Mouse (Mus musculus) midbrain, postnatal 0 days (tissue): Measurements from ENCODE around the gene Phlda3. TPM values are rescaled to one million over a fixed set of nuclear protein-coding genes. Genes with fewer than 3 reads are reported as not detected.

Source experiments
- ATAC-seq: fragments of 200-750 bp; cut with Nextera tagmentation; 2 replicates; pipeline ENCODE4 v1.8.0; 2017; ENCODE audit warnings: moderate number of reproducible peaks, mild to moderate bottlenecking, moderate TSS enrichment, moderate library complexity; ENCODE audit not compliant: low FRiP score
- DNase-seq: peaks from one replicate; pipeline ENCODE4 v3.0.0-alpha.2; 2015; ENCODE audit warnings: low spot score
- H3K27ac ChIP-seq: fragments of 300-500 bp; sonication (generic); 2 replicates; pipeline ENCODE4 v1.5.1; 2014; ENCODE audit warnings: low read depth, mild to moderate bottlenecking, low read length, mixed read lengths
- H3K27me3 ChIP-seq: fragments of 300-500 bp; sonication (generic); 2 replicates; pipeline ENCODE4 v1.6.1; 2014; ENCODE audit warnings: low read length, control low read depth, mixed read lengths; ENCODE audit not compliant: insufficient read depth
- H3K36me3 ChIP-seq: fragments of 300-500 bp; sonication (generic); 2 replicates; pipeline ENCODE4 v1.6.1; 2014; ENCODE audit warnings: low read length, control low read depth, mixed read lengths; ENCODE audit not compliant: insufficient read depth
- H3K4me1 ChIP-seq: fragments of 300-500 bp; sonication (generic); 2 replicates; pipeline ENCODE4 v1.6.1; 2014; ENCODE audit warnings: mild to moderate bottlenecking, control low read depth, antibody characterized with exemption, low read length, mixed read lengths; ENCODE audit not compliant: insufficient read depth
- H3K4me2 ChIP-seq: fragments of 300-500 bp; sonication (generic); 2 replicates; pipeline ENCODE4 v1.6.1; 2014; ENCODE audit warnings: low read depth, mild to moderate bottlenecking, low read length, mixed read lengths; ENCODE audit not compliant: poor library complexity, severe bottlenecking
- H3K4me3 ChIP-seq: fragments of 300-500 bp; sonication (generic); 2 replicates; pipeline ENCODE4 v1.5.1; 2014; ENCODE audit warnings: low read depth, mild to moderate bottlenecking, low read length, moderate library complexity
- H3K9ac ChIP-seq: fragments of 300-500 bp; sonication (generic); replicated peaks from 2 replicates; pipeline ENCODE4 v1.6.1; 2014; ENCODE audit warnings: mild to moderate bottlenecking, low read length, moderate library complexity, mixed read lengths; ENCODE audit not compliant: poor library complexity, severe bottlenecking
- H3K9me3 ChIP-seq: fragments of 300-500 bp; sonication (generic); 2 replicates; pipeline ENCODE4 v1.6.1; 2016; ENCODE audit warnings: low read length, control low read depth
- CTCF ChIP-seq: IDR thresholded peaks from 2 replicates; pipeline ENCODE4 v1.5.1; 2016; ENCODE audit warnings: antibody characterized with exemption, mild to moderate bottlenecking
- WGBS: fragments of 180-500 bp; shearing (Covaris S2); extraction: QIAGEN DNeasy Blood & Tissue Kit; methylation state at CpG from one replicate; pipeline ENCODE4 v1.1.7; 2014; 5-methylcytosine and 5-hydroxymethylcytosine counted together
- polyA plus RNA-seq: library from polyadenylated mRNA; unstranded; fragments of >200 nt; fragmentation: Nextera tagmentation; extraction: Ambion mirVana; gene quantifications from 2 replicates; pipeline ENCODE4 v1.2.1, GENCODE M21; 2015
- total RNA-seq: library from RNA; depleted of rRNA; stranded (reverse); fragments of >200 nt; gene quantifications from 2 replicates; pipeline ENCODE4 v1.2.3, GENCODE M21; 2014

The Phlda3 gene
- total and polyA plus RNA-seq, 2 experiments from 2014 or later: 48.9 to 54.4 TPM

DNA sequence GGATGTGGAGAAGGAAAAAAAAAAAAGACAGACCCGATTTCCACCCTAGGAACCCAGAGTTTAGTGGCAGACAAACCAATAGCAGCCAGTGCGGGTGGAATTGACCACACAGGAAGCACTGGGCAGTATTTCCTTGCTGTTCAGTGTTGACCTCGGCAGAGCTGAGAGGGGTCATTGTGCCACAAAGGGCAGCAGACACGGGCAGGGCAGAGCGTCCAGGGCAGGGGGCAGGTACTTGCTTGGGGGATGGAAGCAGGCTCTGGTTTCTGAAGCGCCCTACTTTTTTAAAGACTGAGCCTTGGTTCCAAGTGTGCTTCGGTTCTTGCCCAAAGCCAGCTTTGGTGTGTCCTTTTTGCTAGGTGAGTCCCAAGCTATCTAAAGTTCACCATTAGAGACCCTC is 4.3 kb downstream of the Phlda3 start:
- ATAC-seq (no peak), DNase-seq (no peak)
- no peaks in the 10 kb centered on the region for H3K27me3 ChIP-seq
- H3K9ac ChIP-seq: no peak overlapping the region
- no peaks in the 10 kb centered on the region for H3K36me3 ChIP-seq
- 87% methylated on average over 7 of the region's 7 CpGs for WGBS
- H3K9me3 ChIP-seq: no peaks in the 10 kb centered on the region
- H3K4me1 ChIP-seq: peaks cover 12% of the 10 kb centered on the region; the same call in 1 of the 2 replicates
- H3K27ac ChIP-seq: no peak overlapping the region
- TF ChIP-seq CTCF: no peak
- no peak overlapping the region for H3K4me2 ChIP-seq
- no peak overlapping the region for H3K4me3 ChIP-seq

DNA sequence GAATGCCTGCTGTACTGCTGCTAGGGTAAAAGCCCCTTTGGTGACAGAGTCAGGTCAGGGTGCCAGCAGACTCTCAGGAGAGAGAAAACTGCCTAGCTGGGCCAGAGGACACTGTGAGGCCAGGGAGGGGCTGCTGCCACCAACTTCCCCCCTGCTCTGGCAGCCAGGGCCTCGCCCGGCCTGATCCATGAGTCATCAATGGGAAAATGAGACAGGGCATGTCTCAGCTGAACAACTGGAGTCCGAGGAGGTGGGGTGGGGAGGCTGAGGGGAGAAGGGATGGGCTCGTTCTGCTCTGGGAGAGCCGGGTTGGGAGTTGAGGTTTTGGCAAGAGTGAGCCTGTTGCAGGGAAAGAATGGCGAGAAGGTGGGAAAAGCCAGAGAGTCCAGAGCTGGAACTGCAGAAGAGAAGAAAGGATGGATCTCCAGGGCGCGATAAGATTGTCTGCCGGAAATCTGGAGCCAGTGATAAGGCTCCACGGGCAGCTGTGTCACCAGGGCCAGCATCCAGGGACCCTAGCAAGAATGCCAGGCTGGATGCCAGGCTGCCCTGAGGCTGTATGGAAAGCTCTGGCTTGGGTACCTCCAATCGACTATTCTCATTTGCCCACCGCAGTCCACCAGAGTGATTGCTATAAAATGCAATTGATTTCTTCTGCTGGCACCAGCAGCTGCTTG is 5.1 kb downstream of the Phlda3 start:
- Histone ChIP-seq H3K27me3 (no peaks in the 10 kb centered on the region), H3K4me3 (no peak overlapping the region), H3K9me3 (no peaks in the 10 kb centered on the region), H3K4me2 (no peak overlapping the region), H3K4me1 (peaks cover 8% of the 10 kb centered on the region; the same call in 1 of the 2 replicates), H3K27ac (no peak overlapping the region), H3K36me3 (no peaks in the 10 kb centered on the region), H3K9ac (no peak overlapping the region)
- 54% methylated on average over 12 of the region's 12 CpGs for WGBS
- ATAC-seq (no peak), DNase-seq (no peak)
- TF ChIP-seq CTCF: no peak

DNA sequence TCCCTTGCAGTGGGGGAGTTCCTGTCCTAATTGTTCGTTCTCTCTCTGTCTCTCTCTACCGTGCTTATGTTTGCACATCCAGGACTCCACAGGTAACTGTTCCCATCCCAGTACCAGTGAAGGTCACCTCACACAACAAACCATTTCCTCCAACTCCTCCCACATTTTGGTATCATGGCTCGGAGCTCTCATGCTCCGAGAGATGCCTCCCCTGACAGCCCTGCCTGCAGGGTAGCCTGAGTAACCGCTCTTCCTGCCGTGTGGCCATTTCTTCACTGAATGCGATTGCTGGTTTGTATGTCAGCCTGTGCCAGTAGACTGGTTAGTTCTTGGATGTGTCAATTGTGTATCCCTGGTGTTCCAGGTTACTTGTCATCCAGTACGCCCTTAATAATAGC is 5.7 kb downstream of the Phlda3 start:
- TF ChIP-seq CTCF: no peak
- no peak for ATAC-seq

DNA sequence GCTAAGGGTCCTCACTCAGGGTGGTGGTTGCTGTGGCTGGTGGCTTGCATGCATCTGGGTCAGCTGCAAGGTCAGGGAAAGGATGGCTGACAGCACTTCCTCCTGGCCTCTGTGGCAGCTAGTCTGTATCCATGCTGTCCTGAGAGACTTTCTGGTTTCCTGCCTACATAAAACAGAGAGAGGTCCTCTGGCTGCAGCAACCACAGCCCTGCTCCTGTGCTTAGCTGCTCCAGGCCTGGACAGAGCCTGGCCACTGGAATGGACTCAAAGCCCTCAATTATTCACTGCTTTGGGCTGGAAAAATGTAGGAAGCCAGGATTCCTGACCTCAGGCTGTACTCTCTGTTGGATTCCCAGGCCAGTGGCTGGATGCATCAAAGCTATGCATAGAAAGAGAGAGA is 10.7 kb downstream of the Phlda3 start:
- no peak for DNase-seq
- no peak for TF ChIP-seq CTCF
- H3K4me3 ChIP-seq: no peak overlapping the region

More for the DNA sequence above, 5.7 kb downstream of the Phlda3 start:
- no peak for DNase-seq
- Histone ChIP-seq H3K9ac (no peak overlapping the region), H3K4me3 (no peak overlapping the region), H3K36me3 (no peaks in the 10 kb centered on the region), H3K4me1 (peaks cover 8% of the 10 kb centered on the region; the same call in 1 of the 2 replicates), H3K27me3 (no peaks in the 10 kb centered on the region), H3K9me3 (no peaks in the 10 kb centered on the region), H3K27ac (no peak overlapping the region), H3K4me2 (no peak overlapping the region)
- WGBS: 52% methylated on average over 8 of the region's 8 CpGs

DNA sequence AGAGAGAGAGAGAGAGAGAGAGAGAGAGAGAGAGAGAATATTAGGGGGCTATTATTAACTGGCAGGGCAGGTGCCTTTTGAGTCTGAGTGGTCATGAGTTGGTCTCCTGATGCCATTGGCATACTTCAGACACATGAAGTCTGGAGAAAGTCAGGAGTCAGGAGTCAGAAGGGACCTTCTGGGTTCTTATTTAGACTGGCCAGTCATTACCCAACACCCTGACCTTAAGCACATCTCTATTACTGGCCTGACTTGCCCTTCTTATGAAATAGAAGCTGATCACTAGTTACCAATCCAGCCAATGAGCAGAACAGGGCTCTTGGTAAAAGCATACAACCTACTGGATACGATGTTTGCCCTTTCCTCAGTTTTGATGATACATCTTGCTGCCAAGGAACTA is 11.1 kb downstream of the Phlda3 start:
- Histone ChIP-seq H3K27ac (no peak overlapping the region), H3K9ac (no peak overlapping the region), H3K4me1 (0 out of 2 replicates have a peak, but pooled peaks cover 6% of the 10 kb centered on the region), H3K4me3 (no peak overlapping the region), H3K27me3 (no peaks in the 10 kb centered on the region), H3K4me2 (no peak overlapping the region), H3K36me3 (no peaks in the 10 kb centered on the region), H3K9me3 (no peaks in the 10 kb centered on the region)
- no peak for TF ChIP-seq CTCF
- ATAC-seq (no peak), DNase-seq (no peak)
- WGBS: 97% methylated on average over 1 of the region's 1 CpGs

More for the DNA sequence above, 10.7 kb downstream of the Phlda3 start:
- no peak for ATAC-seq
- Histone ChIP-seq H3K27me3 (no peaks in the 10 kb centered on the region), H3K4me2 (no peak overlapping the region), H3K9ac (no peak overlapping the region), H3K27ac (no peak overlapping the region), H3K36me3 (no peaks in the 10 kb centered on the region), H3K9me3 (no peaks in the 10 kb centered on the region), H3K4me1 (0 out of 2 replicates have a peak, but pooled peaks cover 6% of the 10 kb centered on the region)

DNA sequence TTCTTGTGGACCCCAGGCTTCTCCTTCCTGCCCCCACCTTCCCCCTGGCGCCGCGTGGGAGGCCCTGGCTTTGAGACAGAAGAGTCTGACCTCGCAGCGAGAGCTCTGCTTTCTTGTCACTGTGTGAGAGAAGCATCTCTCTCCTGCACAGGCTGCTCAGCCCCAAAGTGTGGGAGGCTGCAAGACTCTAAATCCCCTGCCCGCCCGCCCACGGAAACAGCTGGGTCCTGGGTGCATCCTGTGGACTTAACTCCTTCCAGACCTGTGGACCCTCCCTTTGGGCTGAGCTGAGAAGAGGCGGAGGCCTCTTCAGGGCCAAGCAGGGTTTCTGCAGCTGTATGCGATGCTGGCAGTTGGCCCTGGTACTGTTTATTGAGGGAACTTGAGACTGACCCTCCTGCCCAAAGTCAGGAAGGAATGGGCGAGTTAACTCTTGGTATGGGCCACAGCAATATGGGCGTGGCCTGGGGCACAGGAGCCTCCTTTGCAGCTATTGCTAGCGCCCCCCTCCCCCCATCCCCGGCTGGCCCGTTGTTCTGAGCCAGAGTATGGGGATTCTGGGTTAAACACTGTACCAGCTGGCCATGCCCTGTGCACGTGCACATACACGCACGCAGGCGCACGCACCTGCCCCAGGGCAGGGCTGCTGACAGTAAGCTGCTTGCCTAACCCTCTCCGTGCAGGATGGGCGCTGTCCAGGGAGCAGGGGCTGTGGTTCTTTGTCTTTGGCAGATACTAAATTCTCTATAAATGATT is 13.0 kb downstream of the Phlda3 start, which contains the start of gene Tnni1:
Gene Tnni1, plus strand, starts transcription at position 655 of the 756 bp plus-strand sequence.
- no peaks in the 10 kb centered on the region for H3K9me3 ChIP-seq
- TF ChIP-seq CTCF: no peak
- H3K4me3 ChIP-seq: no peak within 1 kb of the TSS
- H3K4me1 ChIP-seq: 0 out of 2 replicates have a peak, but pooled peaks cover 6% of the 10 kb centered on the region
- H3K27me3 ChIP-seq: no peaks in the 10 kb centered on the region
- no peaks in the 10 kb centered on the region for H3K36me3 ChIP-seq
- H3K27ac ChIP-seq: no peak within 1 kb of the TSS
- no peak within 1 kb of the TSS for H3K4me2 ChIP-seq
- DNase-seq: no peak
- 26% methylated on average over 22 of the region's 22 CpGs for WGBS
- ATAC-seq: no peak
- H3K9ac ChIP-seq: no peak within 1 kb of the TSS
